Mouse (Mus musculus) liver, embryonic 15.5 days (tissue): ENCODE data around the gene Snph. TPM values are rescaled to one million over a fixed set of nuclear protein-coding genes. Genes with fewer than 3 reads are reported as not detected.

Experiments used
- ATAC-seq: fragments of 200-750 bp; cut with Nextera tagmentation; 2 replicates; pipeline ENCODE4 v1.8.0; 2017; ENCODE audit warnings: moderate number of reproducible peaks, mild to moderate bottlenecking, moderate library complexity; ENCODE audit not compliant: insufficient read depth
- H3K27ac ChIP-seq: fragments of 300-500 bp; sonication (generic); replicated peaks from 2 replicates; pipeline ENCODE4 v1.5.1; 2015; ENCODE audit warnings: mild to moderate bottlenecking, inconsistent platforms
- H3K27me3 ChIP-seq: fragments of 300-500 bp; sonication (generic); 2 replicates; pipeline ENCODE4 v1.6.1; 2015; ENCODE audit warnings: mild to moderate bottlenecking, inconsistent platforms
- H3K36me3 ChIP-seq: fragments of 300-500 bp; sonication (generic); replicated peaks from 2 replicates; pipeline ENCODE4 v1.6.1; 2015; ENCODE audit warnings: moderate library complexity, mild to moderate bottlenecking, inconsistent platforms
- H3K4me1 ChIP-seq: fragments of 300-500 bp; sonication (generic); replicated peaks from 2 replicates; pipeline ENCODE4 v1.6.1; 2015; ENCODE audit warnings: inconsistent platforms
- H3K4me2 ChIP-seq: fragments of 300-500 bp; sonication (generic); 2 replicates; pipeline ENCODE4 v1.6.1; 2015; ENCODE audit warnings: moderate library complexity, mild to moderate bottlenecking, inconsistent platforms
- H3K4me3 ChIP-seq: fragments of 300-500 bp; sonication (generic); replicated peaks from 2 replicates; pipeline ENCODE4 v1.5.1; 2015; ENCODE audit warnings: mild to moderate bottlenecking, inconsistent platforms
- H3K9ac ChIP-seq: fragments of 300-500 bp; sonication (generic); 2 replicates; pipeline ENCODE4 v1.6.1; 2015; ENCODE audit warnings: moderate library complexity, mild to moderate bottlenecking, inconsistent platforms
- H3K9me3 ChIP-seq: fragments of 300-500 bp; sonication (generic); replicated peaks from 2 replicates; pipeline ENCODE4 v1.6.1; 2016; ENCODE audit warnings: inconsistent platforms
- WGBS: fragments of 180-500 bp; shearing (Covaris S2); methylation state at CpG from one replicate; pipeline ENCODE4 v1.1.7; 2015; ENCODE audit warnings: mixed read lengths; ENCODE audit not compliant: insufficient replicate concordance; 5-methylcytosine and 5-hydroxymethylcytosine counted together
- polyA plus RNA-seq: library from polyadenylated mRNA; unstranded; fragments of >200 nt; fragmentation: Nextera tagmentation; extraction: Ambion mirVana; gene quantifications from 2 replicates; pipeline ENCODE4 v1.2.1, GENCODE M21; 2015

The Snph gene
- polyA plus RNA-seq, 1 experiment from 2014 or later, result 0.03 TPM

- peak within 1 kb of the TSS; percentile 96 for H3K4me2 ChIP-seq
These were observed 89.9 kb downstream of the Snph start, which contains the start of gene Fkbp1a for GRCm38 (mm10) chr2:151542323-151543062. TSS of gene Fkbp1a (plus strand) at chr2:151542483.

More at GRCm38 (mm10) chr2:151542323-151543062, 89.9 kb downstream of the Snph start, which contains the start of gene Fkbp1a:
- Histone ChIP-seq H3K9ac (peak within 1 kb of the TSS; percentile 76), H3K27ac (peak within 1 kb of the TSS; percentile 88), H3K4me3 (peak within 1 kb of the TSS; percentile 79), H3K4me1 (peaks cover 42% of the 10 kb centered on the region), H3K27me3 (no peaks in the 10 kb centered on the region), H3K36me3 (0 out of 2 replicates have a peak, but pooled peaks cover 4% of the 10 kb centered on the region), H3K9me3 (no peaks in the 10 kb centered on the region)
- whole genome bisulfite sequencing, result under 1% methylated on average over 76 of the region's 93 CpGs
- peak; percentile 94 for ATAC-seq

Other genes with a start within 250 kb of the Snph start
- not detected in 2 replicates for gene 4921509C19Rik, start 156.4 kb downstream of the Snph start, polyA plus RNA-seq
- gene Nsfl1c, start 138.4 kb downstream of the Snph start, polyA plus RNA-seq, result 65.2 and 65.3 TPM in 2 replicates
- 126 and 128 TPM in 2 replicates for gene Fkbp1a, start 90.1 kb downstream of the Snph start, polyA plus RNA-seq
- 0.24 and 0.26 TPM in 2 replicates for gene Sdcbp2, start 60.0 kb downstream of the Snph start, polyA plus RNA-seq
- gene Rad21l, start 35.9 kb upstream of the Snph start, polyA plus RNA-seq, result not detected in 2 replicates
- 0.06 TPM in 1 of 2 replicates, not detected in the other for gene Tmem74b, start 69.4 kb upstream of the Snph start, polyA plus RNA-seq
- gene Psmf1, start 111.6 kb upstream of the Snph start, polyA plus RNA-seq, result 43.4 and 43.8 TPM in 2 replicates
- gene Rspo4, start 210.3 kb upstream of the Snph start, polyA plus RNA-seq, result 0.08 TPM in 1 of 2 replicates, not detected in the other